Mouse (Mus musculus): ENCODE measurements at regions not wholly inside any gene's neighbourhood (a gene's known extent, or its start where the extent isn't known, plus 50 kb on each side); places are given as distances from the start of the nearest gene placed in this dataset.

GRCm38 (mm10) chr5:28919296-28920063 lies 276.3 kb upstream of the Rnf32 start:
- no peak for DNase-seq (ENCODE audit: low spot score in 2 of 2)

- DNase-seq (ENCODE audit: low spot score in 2 of 2): peak; percentile 7 to 17
Observed at GRCm38 (mm10) chr5:28904500-28904899, 291.3 kb upstream of the Rnf32 start.

- DNase-seq (ENCODE audit: low spot score in 2 of 2): no peak
Observed at GRCm38 (mm10) chr5:28903805-28904320, 291.9 kb upstream of the Rnf32 start.

GRCm38 (mm10) chr5:28892703-28893249 lies 303.0 kb upstream of the Rnf32 start:
- no peak for DNase-seq (ENCODE audit: low spot score in 2 of 2)

- no peak for DNase-seq (ENCODE audit: low spot score in 2 of 2)
Observed at GRCm38 (mm10) chr5:28891988-28892387, 303.8 kb upstream of the Rnf32 start.

GRCm38 (mm10) chr5:28884746-28885365 lies 310.9 kb upstream of the Rnf32 start:
- no peak for DNase-seq (ENCODE audit: low spot score in 2 of 2)

- no peak for DNase-seq (ENCODE audit: low spot score in 2 of 2)
Observed at GRCm38 (mm10) chr5:28876199-28876598, 319.6 kb upstream of the Rnf32 start.

GRCm38 (mm10) chr5:28873600-28874265 lies 322.1 kb upstream of the Rnf32 start:
- no peak for DNase-seq (ENCODE audit: low spot score in 2 of 2)

GRCm38 (mm10) chr5:28859604-28860371 lies 336.0 kb upstream of the Rnf32 start:
- DNase-seq (ENCODE audit: low spot score in 2 of 2): peak; percentile 86 to 91

GRCm38 (mm10) chr5:28838141-28838925 lies 357.5 kb upstream of the Rnf32 start:
- no peak for DNase-seq (ENCODE audit: low spot score in 2 of 2)

GRCm38 (mm10) chr5:28819091-28819490 lies 352.0 kb upstream of the Shh start:
- peak; percentile 75 to 86 for DNase-seq (ENCODE audit: low spot score in 2 of 2)

- peak in 1 of 2 experiments; percentile 4 for DNase-seq (ENCODE audit: low spot score in 2 of 2)
Observed at GRCm38 (mm10) chr5:28807950-28808349, 340.9 kb upstream of the Shh start.

- DNase-seq (ENCODE audit: low spot score in 2 of 2): no peak
Observed at GRCm38 (mm10) chr5:28799464-28799863, 332.4 kb upstream of the Shh start.

- DNase-seq (ENCODE audit: low spot score in 2 of 2): no peak
Observed at GRCm38 (mm10) chr5:28798361-28798760, 331.3 kb upstream of the Shh start.

GRCm38 (mm10) chr5:28795130-28795758 lies 328.2 kb upstream of the Shh start:
- DNase-seq (ENCODE audit: low spot score in 2 of 2): no peak

GRCm38 (mm10) chr5:28793781-28794180 lies 326.7 kb upstream of the Shh start:
- DNase-seq (ENCODE audit: low spot score in 2 of 2): no peak

- no peak for DNase-seq (ENCODE audit: low spot score in 2 of 2)
Observed at GRCm38 (mm10) chr5:28785347-28786060, 318.4 kb upstream of the Shh start.

- DNase-seq (ENCODE audit: low spot score in 2 of 2): no peak
Observed at GRCm38 (mm10) chr5:28784339-28784966, 317.4 kb upstream of the Shh start.
